13 mouse cellular contexts compared by ENCODE assay signal in genomic region chr2:59706806-59707205, GRCm38 (mm10).
A peak's percentile ranks its signal among the peaks of the same experiment; 100 is the strongest.
DNase-seq lines count a peak whose midpoint lies in the region; ATAC-seq and TF ChIP-seq lines count a peak whose summit lies in the region.
"Had no signal": no experiment of that assay in that cellular context is flagged by ENCODE, and none has a peak within 500 bp of the region (broad histone marks: within the 10 kb centered on the region; RNA-seq: fewer than 3 reads in every experiment).

No protein-coding gene starts in this region.

- DNase-seq in adrenal gland, adult 2 months = peak; percentile 14
- DNase-seq in adrenal gland, postnatal 4 days (ENCODE audit: low spot score in 2 of 2) = no peak
- DNase-seq in heart, postnatal 0 days (ENCODE audit: low spot score) = no peak
- no peak for DNase-seq in heart, embryonic 10.5 days (ENCODE audit: low spot score)
- DNase-seq in lung, postnatal 0 days (ENCODE audit: low spot score) = peak; percentile 58
- DNase-seq in lung, postnatal 14 days = no peak
- no peak for DNase-seq in thymus, postnatal 36 days
- DNase-seq: cerebellum, postnatal 36 days; thymus, adult 18-20 months had no signal

- no peak overlapping the region for H3K9ac ChIP-seq in heart, postnatal 0 days (replicated peaks; ENCODE audit: low read depth, low read length)
- H3K9ac ChIP-seq in lung, postnatal 0 days (replicated peaks; ENCODE audit: low read depth) = no peak overlapping the region
- H3K9ac ChIP-seq: forebrain, embryonic 12.5 days; hindbrain, embryonic 12.5 days; liver, embryonic 14.5 days had no signal

- WGBS in heart, postnatal 0 days = 66% methylated on average over 12 of the region's 12 CpGs
- 77% methylated on average over 12 of the region's 12 CpGs for WGBS in heart, embryonic 10.5 days
- WGBS in lung, postnatal 0 days = 56% methylated on average over 12 of the region's 12 CpGs

- no peak overlapping the region for H3K4me3 ChIP-seq in heart, postnatal 0 days (ENCODE audit: low read depth, low read length)
- no peak overlapping the region for H3K4me3 ChIP-seq in heart, embryonic 10.5 days
- no peak overlapping the region for H3K4me3 ChIP-seq in lung, postnatal 0 days (ENCODE audit: low read depth, low read length)
- H3K4me3 ChIP-seq: forebrain, embryonic 12.5 days; hindbrain, embryonic 12.5 days had no signal

- no peak overlapping the region for H3K4me2 ChIP-seq in heart, postnatal 0 days (ENCODE audit: low read depth, low read length)
- no peak overlapping the region for H3K4me2 ChIP-seq in lung, postnatal 0 days (replicated peaks; ENCODE audit: low read depth, low read length)
- H3K4me2 ChIP-seq: forebrain, embryonic 12.5 days; hindbrain, embryonic 12.5 days had no signal

- no peak for TF ChIP-seq EP300 in heart, postnatal 0 days (IDR thresholded peaks at IDR 0.05; ENCODE audit: low read depth)
- peak; percentile 48; the same call in 1 of the 2 replicates for TF ChIP-seq EP300 in lung, postnatal 0 days (IDR thresholded peaks at IDR 0.05)

- no peaks in the 10 kb centered on the region for H3K9me3 ChIP-seq in heart, postnatal 0 days (replicated peaks; ENCODE audit: control insufficient read depth, low read length)
- no peaks in the 10 kb centered on the region for H3K9me3 ChIP-seq in heart, embryonic 10.5 days
- no peaks in the 10 kb centered on the region for H3K9me3 ChIP-seq in lung, postnatal 0 days (ENCODE audit: low read length)
- H3K9me3 ChIP-seq: forebrain, embryonic 12.5 days; hindbrain, embryonic 12.5 days had no signal

- peak; percentile 47; the same call in 1 of the 2 replicates for ATAC-seq in heart, postnatal 0 days (ENCODE audit: insufficient read depth, low read depth)
- peak; percentile 94 for ATAC-seq in lung, postnatal 0 days
- no peak for ATAC-seq in cerebellum, adult (ENCODE audit: insufficient number of reproducible peaks, low FRiP score, low TSS enrichment)

- no peaks in the 10 kb centered on the region for H3K27me3 ChIP-seq in heart, postnatal 0 days (ENCODE audit: control insufficient read depth, insufficient read depth, low read length)
- H3K27me3 ChIP-seq in heart, embryonic 10.5 days (ENCODE audit: insufficient read depth, poor library complexity, severe bottlenecking) = no peaks in the 10 kb centered on the region
- H3K27me3 ChIP-seq in lung, postnatal 0 days (replicated peaks; ENCODE audit: insufficient read depth, low read length) = no peaks in the 10 kb centered on the region
- H3K27me3 ChIP-seq: forebrain, embryonic 12.5 days; hindbrain, embryonic 12.5 days had no signal

- H3K27ac ChIP-seq in heart, postnatal 0 days (ENCODE audit: low read depth) = no peak overlapping the region
- H3K27ac ChIP-seq in heart, embryonic 10.5 days = no peak overlapping the region
- H3K27ac ChIP-seq in lung, postnatal 0 days (ENCODE audit: low read length) = no peak overlapping the region
- H3K27ac ChIP-seq: forebrain, embryonic 12.5 days; hindbrain, embryonic 12.5 days; liver, embryonic 14.5 days had no signal

- H3K4me1 ChIP-seq in heart, postnatal 0 days (ENCODE audit: control insufficient read depth, insufficient read depth) = peaks cover 10% of the 10 kb centered on the region; the same call in 1 of the 2 replicates
- H3K4me1 ChIP-seq in heart, embryonic 10.5 days = peaks cover 34% of the 10 kb centered on the region
- H3K4me1 ChIP-seq in lung, postnatal 0 days (ENCODE audit: insufficient read depth, low read depth, low read length) = no peaks in the 10 kb centered on the region; the same call in 1 of the 2 replicates
- H3K4me1 ChIP-seq: forebrain, embryonic 12.5 days; hindbrain, embryonic 12.5 days had no signal

- no peak for TF ChIP-seq CTCF in heart, postnatal 0 days (IDR thresholded peaks at IDR 0.05; ENCODE audit: low read depth)
- no peak for TF ChIP-seq CTCF in lung, postnatal 0 days (IDR thresholded peaks at IDR 0.05)

- 0 out of 2 replicates have a peak, but pooled peaks cover 6% of the 10 kb centered on the region for H3K36me3 ChIP-seq in heart, postnatal 0 days (replicated peaks; ENCODE audit: control insufficient read depth, insufficient read depth, low read length)
- peaks cover 16% of the 10 kb centered on the region; the same call in 1 of the 2 replicates for H3K36me3 ChIP-seq in heart, embryonic 10.5 days
- H3K36me3 ChIP-seq in lung, postnatal 0 days (ENCODE audit: insufficient read depth, low read length) = no peaks in the 10 kb centered on the region
- H3K36me3 ChIP-seq: forebrain, embryonic 12.5 days; hindbrain, embryonic 12.5 days had no signal

Comparison
In these comparisons a context has a peak if more than half of its experiments do, and no peak if none do; other contexts are left out.
1. DNase-seq: peak in adrenal gland, adult 2 months (single experiment) and lung, postnatal 0 days (single experiment); none in adrenal gland, postnatal 4 days (0 of 2), heart, postnatal 0 days (single experiment), heart, embryonic 10.5 days (single experiment), lung, postnatal 14 days (single experiment) and thymus, postnatal 36 days (0 of 2).